Mouse (Mus musculus): ENCODE measurements around the gene Slc26a10.
"Not testable (repeated sequence)": the region's sequence is repeated elsewhere in the genome, so short reads cannot be mapped to it uniquely, and the experiment has no call there.

Gene Slc26a10

GRCm38 (mm10) chr10:127181566-127181965, 1.1 kb upstream of the Slc26a10 start:
- no peak for DNase-seq

GRCm38 (mm10) chr10:127180695-127181047, 226 bp upstream of the Slc26a10 start:
- DNase-seq, result no peak

GRCm38 (mm10) chr10:127178286-127179027, 2.0 kb downstream of the Slc26a10 start:
- no peak for DNase-seq

GRCm38 (mm10) chr10:127177719-127178118, 2.7 kb downstream of the Slc26a10 start:
- peak; percentile 84 for DNase-seq

- no peak for DNase-seq
Observed at GRCm38 (mm10) chr10:127177235-127177634, 3.2 kb downstream of the Slc26a10 start.

- DNase-seq, result no peak
Observed at GRCm38 (mm10) chr10:127176756-127177155, 3.7 kb downstream of the Slc26a10 start.

GRCm38 (mm10) chr10:127176228-127176627, 4.2 kb downstream of the Slc26a10 start:
- no peak for DNase-seq

GRCm38 (mm10) chr10:127174170-127174569, 6.3 kb downstream of the Slc26a10 start:
- DNase-seq, result peak in 1 of 2 experiments; percentile 4

GRCm38 (mm10) chr10:127173148-127174065, 7.0 kb downstream of the Slc26a10 start:
- peak in 1 of 2 experiments; percentile 8 for DNase-seq

GRCm38 (mm10) chr10:127171631-127172200, 8.7 kb downstream of the Slc26a10 start:
- peak in 1 of 2 experiments; percentile 7 for DNase-seq

- peak; percentile 43 to 57 for DNase-seq
Observed at GRCm38 (mm10) chr10:127170837-127171272, 9.6 kb downstream of the Slc26a10 start.

GRCm38 (mm10) chr10:127170002-127170401, 10.4 kb downstream of the Slc26a10 start:
- DNase-seq, result peak in 1 of 2 experiments; percentile 26

GRCm38 (mm10) chr10:127167614-127168192, 12.7 kb downstream of the Slc26a10 start:
- peak in 1 of 2 experiments; percentile 28 for DNase-seq

- DNase-seq, result peak in 1 of 2 experiments; percentile 30
Observed at GRCm38 (mm10) chr10:127166771-127167613, 13.5 kb downstream of the Slc26a10 start.

- DNase-seq, result no peak
Observed at GRCm38 (mm10) chr10:127166404-127166715, 14.1 kb downstream of the Slc26a10 start.

GRCm38 (mm10) chr10:127165654-127166403, 14.6 kb downstream of the Slc26a10 start:
- DNase-seq, result peak; percentile 65 to 79

GRCm38 (mm10) chr10:127165354-127165653, 15.1 kb downstream of the Slc26a10 start:
- DNase-seq, result peak in 1 of 2 experiments; percentile 58

- peak; percentile 84 to 92 for DNase-seq
Observed at GRCm38 (mm10) chr10:127164631-127165353, 15.7 kb downstream of the Slc26a10 start, which contains the start of gene B4galnt1. TSS of gene B4galnt1 (plus strand) at chr10:127165225.

- peak in 1 of 2 experiments; percentile 4 for DNase-seq
Observed at GRCm38 (mm10) chr10:127164190-127164589, 16.3 kb downstream of the Slc26a10 start.

GRCm38 (mm10) chr10:127162771-127163261, 17.6 kb downstream of the Slc26a10 start:
- DNase-seq, result not testable (repeated sequence)

All from cerebellum, adult 18-20 months (tissue).